Mouse (Mus musculus) small intestine, adult 2 months (tissue): Measurements from ENCODE around the gene Top2a. TPM values are rescaled to one million over a fixed set of nuclear protein-coding genes. Genes with fewer than 3 reads are reported as not detected.
A peak's percentile ranks its signal among the peaks of the same experiment; 100 is the strongest.

ENCODE experiments used
- H3K27ac ChIP-seq: fragments of 200-500 bp; 2 replicates; pipeline ENCODE4 v1.5.1; 2012; ENCODE audit warnings: low read depth, low read length, control low read depth, inconsistent platforms; ENCODE audit not compliant: insufficient read depth
- H3K27me3 ChIP-seq: fragments of 200-500 bp; 2 replicates; pipeline ENCODE4 v1.6.1; 2012; ENCODE audit warnings: mild to moderate bottlenecking, moderate library complexity, low read length, inconsistent platforms; ENCODE audit not compliant: control insufficient read depth, insufficient read depth
- H3K36me3 ChIP-seq: fragments of 200-500 bp; 2 replicates; pipeline ENCODE4 v1.6.1; 2012; ENCODE audit warnings: mild to moderate bottlenecking, low read length, control low read depth, inconsistent platforms; ENCODE audit not compliant: control insufficient read depth, insufficient read depth
- H3K4me1 ChIP-seq: fragments of 200-500 bp; 2 replicates; pipeline ENCODE4 v1.6.1; 2012; ENCODE audit warnings: low read length, inconsistent platforms, mixed read lengths; ENCODE audit not compliant: control insufficient read depth, insufficient read depth, insufficient read length
- H3K4me3 ChIP-seq: fragments of 200-500 bp; 2 replicates; pipeline ENCODE4 v1.5.1; 2012; ENCODE audit warnings: low read depth, mild to moderate bottlenecking, control low read depth, inconsistent platforms, low read length, moderate library complexity
- CTCF ChIP-seq: fragments of 200-500 bp; IDR thresholded peaks from 2 replicates; pipeline ENCODE4 v1.5.1; 2012; ENCODE audit warnings: low read depth, mild to moderate bottlenecking, control low read depth, inconsistent platforms, low read length, moderate library complexity, mixed read lengths; ENCODE audit not compliant: insufficient replicate concordance, insufficient read length; ENCODE audit errors: extremely low read depth
- POLR2A ChIP-seq: fragments of 200-500 bp; IDR thresholded peaks from 2 replicates; pipeline ENCODE4 v1.6.1; 2012; ENCODE audit warnings: low read depth, mild to moderate bottlenecking, control low read depth, inconsistent platforms, low read length, moderate library complexity
- WGBS: fragments of 180-500 bp; shearing (Covaris S2); methylation state at CpG from one replicate; pipeline ENCODE4 v1.1.7; 2018; 5-methylcytosine and 5-hydroxymethylcytosine counted together
- polyA plus RNA-seq: library from polyadenylated mRNA; depleted of rRNA; stranded (reverse); fragments of >200 nt; gene quantifications from 2 replicates; pipeline ENCODE4 v1.2.3, GENCODE M21; 2012

The Top2a gene
- polyA plus RNA-seq, 1 experiment = 5.8 TPM

DNA sequence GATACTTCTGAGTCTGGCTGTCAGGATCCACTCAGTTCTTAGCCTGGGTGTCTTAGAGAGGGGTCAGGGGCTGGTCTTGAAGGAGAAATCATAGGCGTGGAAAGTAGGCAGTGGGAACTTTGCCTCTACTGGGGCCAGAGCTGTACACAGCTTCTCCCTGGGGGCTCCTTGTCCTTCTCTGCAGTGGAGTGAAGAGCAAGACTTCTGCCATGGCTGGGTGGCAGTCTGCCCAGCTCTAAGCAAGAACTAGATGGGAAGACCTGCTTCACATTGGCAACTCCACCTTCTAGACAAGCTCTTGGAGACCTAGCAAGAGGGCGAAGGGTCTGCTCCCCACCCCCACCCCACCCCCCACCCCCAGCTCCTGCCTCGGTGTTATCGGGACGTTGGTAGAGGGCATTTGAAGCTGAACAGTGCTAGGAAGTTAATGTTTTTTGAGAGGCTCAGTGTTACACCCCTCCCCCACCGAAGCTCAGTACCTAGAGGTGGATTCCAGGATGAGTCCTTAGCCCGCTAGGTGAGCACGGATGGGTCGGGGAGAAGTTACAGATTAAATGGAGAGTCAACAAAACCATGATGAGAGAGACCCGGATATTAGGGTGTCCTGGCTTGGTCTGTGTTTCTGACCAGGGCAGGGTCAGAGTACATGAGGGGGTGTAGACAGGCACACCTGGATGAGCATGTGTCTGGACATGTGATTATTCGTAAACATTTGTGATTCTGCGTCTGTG, 21.3 kb upstream of the Top2a start:
- Histone ChIP-seq H3K27ac (no peak overlapping the region), H3K36me3 (no peaks in the 10 kb centered on the region; the same call in 1 of the 2 replicates), H3K27me3 (0 out of 2 replicates have a peak, but pooled peaks cover 3% of the 10 kb centered on the region), H3K4me3 (no peak overlapping the region), H3K4me1 (peaks cover 22% of the 10 kb centered on the region)
- 32% methylated on average over 12 of the region's 12 CpGs for WGBS
- TF ChIP-seq CTCF (no peak), POLR2A (no peak)

DNA sequence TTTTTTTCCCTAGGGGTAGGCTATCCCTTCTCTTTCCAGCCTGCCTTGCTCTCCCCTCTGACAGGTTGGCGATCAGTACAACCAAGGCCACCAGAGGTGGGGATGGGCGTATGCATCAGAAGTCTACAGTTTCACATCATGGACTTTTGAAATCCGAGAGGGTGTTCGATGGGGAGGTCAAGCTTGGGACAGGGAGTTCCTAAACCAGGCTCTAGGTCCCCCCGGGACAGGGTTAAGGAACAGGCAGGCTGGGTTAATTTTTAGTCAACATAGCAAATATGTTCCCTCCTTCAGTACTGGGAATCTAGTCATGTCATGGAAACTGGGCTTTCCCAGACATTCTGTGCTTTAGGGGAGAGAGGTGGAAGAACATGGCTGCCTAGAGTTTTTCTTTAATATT, 20.3 kb upstream of the Top2a start:
- H3K27me3 ChIP-seq = 0 out of 2 replicates have a peak, but pooled peaks cover 3% of the 10 kb centered on the region
- TF ChIP-seq POLR2A (no peak), CTCF (no peak)
- no peak overlapping the region for H3K27ac ChIP-seq
- 49% methylated on average over 5 of the region's 5 CpGs for WGBS
- peaks cover 22% of the 10 kb centered on the region for H3K4me1 ChIP-seq
- no peaks in the 10 kb centered on the region; the same call in 1 of the 2 replicates for H3K36me3 ChIP-seq
- no peak overlapping the region for H3K4me3 ChIP-seq

DNA sequence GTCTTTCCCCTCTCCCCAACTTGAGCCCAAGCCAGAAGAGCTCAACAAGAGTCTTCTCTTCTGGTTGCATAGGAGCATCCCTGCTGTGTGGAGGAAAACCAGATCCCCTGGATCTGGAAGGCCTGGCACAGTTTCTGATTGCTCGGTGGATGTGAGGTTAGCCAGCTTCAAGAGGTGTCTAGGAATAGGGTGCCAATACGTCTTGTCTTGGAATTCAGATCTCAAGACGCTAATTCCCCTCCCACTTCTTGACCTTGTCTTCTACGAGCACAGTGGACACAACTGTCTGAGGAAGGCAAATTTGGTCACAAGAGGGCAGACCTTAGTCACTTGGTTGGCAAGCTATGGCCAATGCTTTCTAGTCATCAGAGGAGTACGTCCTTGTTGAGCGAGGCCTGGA, 19.6 kb upstream of the Top2a start:
- no peaks in the 10 kb centered on the region; the same call in 1 of the 2 replicates for H3K36me3 ChIP-seq
- peaks cover 22% of the 10 kb centered on the region for H3K4me1 ChIP-seq
- H3K27ac ChIP-seq = no peak overlapping the region
- 53% methylated on average over 6 of the region's 6 CpGs for WGBS
- TF ChIP-seq CTCF (no peak), POLR2A (no peak)
- 0 out of 2 replicates have a peak, but pooled peaks cover 3% of the 10 kb centered on the region for H3K27me3 ChIP-seq
- H3K4me3 ChIP-seq = no peak overlapping the region

DNA sequence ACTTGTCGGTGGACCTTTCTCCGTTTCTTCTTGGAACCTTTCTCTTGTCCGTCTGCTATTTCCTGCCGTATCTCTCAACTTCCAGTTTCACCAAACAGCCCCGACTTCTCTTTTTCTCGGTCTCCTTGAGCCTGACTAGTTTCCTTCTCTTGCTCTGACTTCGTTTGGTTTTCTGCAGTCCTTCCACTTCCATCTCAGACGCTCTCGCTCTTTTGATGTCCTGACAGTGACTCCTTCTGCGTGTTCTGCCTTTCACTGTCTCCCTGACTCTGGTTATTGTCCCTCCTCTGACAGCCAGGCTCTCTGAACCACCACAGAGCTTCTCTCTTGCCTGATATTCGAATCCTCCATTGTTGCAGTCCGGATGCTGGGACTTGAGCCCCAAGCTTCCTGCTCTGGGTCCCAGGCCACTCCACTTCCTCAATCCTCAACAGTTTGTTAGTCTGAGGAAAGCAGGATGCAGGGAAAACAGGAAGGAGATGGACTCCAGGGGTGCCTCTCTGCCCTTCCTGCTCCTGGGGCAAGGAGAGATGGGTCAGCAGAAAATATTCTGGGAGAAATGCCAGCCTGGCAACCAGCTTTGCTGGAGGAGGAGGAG, 18.9 kb upstream of the Top2a start:
- no peak for TF ChIP-seq CTCF
- H3K27me3 ChIP-seq = 0 out of 2 replicates have a peak, but pooled peaks cover 3% of the 10 kb centered on the region
- peak overlapping the region; percentile 79 for H3K4me3 ChIP-seq
- peaks cover 22% of the 10 kb centered on the region for H3K4me1 ChIP-seq
- H3K27ac ChIP-seq = peak overlapping the region; percentile 71
- H3K36me3 ChIP-seq = no peaks in the 10 kb centered on the region; the same call in 1 of the 2 replicates
- 11% methylated on average over 12 of the region's 12 CpGs for WGBS

DNA sequence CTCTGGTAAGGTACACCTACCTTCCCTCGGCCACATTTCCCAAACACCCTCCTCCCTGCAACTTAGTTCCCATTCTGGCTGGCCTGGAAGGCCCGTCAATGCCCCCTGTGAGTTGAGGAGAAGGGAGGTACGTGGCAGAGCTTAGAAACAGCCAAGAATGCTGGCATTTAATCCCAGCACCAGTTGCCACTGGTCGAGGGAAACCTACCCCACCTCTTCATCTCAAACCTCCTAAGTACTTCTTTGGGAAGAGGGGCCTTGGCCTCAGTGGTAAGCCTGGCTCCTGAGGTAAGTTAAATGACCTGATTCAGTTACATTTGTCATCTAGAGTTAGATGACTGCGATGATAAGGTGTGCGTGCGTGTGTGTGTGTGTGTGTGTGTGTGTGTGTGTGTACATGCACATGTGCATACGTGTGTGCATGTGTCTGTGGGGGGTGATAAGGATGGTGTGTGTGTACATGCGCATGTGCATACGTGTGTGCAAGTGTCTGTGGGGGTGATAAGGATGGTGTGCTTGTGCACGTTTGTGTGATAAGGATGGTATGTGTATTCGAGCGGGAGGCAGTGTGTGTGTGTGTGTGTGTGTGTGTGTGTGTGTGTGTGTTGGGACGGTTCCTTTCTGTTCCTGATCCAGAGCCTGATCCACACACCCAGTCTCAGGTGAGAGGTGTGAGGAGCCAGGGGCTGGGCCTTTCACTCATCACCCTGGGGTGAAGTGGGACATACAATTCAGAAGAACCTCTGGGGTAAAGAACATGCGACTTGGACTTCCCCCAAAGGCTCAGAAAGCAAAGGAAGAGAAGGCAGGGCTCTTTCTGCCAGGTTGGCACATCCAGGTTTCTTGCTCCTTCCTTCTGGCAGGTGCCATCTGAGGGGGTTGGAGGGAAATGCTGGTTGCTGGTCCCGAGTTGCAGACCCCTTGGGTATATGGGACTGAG, 18.1 kb upstream of the Top2a start:
- WGBS = 14% methylated on average over 16 of the region's 16 CpGs
- Histone ChIP-seq H3K27me3 (0 out of 2 replicates have a peak, but pooled peaks cover 3% of the 10 kb centered on the region), H3K4me1 (peaks cover 22% of the 10 kb centered on the region), H3K27ac (peak overlapping the region; percentile 71), H3K36me3 (no peaks in the 10 kb centered on the region), H3K4me3 (peak overlapping the region; percentile 79)
- no peak for TF ChIP-seq POLR2A
- TF ChIP-seq CTCF = no peak

DNA sequence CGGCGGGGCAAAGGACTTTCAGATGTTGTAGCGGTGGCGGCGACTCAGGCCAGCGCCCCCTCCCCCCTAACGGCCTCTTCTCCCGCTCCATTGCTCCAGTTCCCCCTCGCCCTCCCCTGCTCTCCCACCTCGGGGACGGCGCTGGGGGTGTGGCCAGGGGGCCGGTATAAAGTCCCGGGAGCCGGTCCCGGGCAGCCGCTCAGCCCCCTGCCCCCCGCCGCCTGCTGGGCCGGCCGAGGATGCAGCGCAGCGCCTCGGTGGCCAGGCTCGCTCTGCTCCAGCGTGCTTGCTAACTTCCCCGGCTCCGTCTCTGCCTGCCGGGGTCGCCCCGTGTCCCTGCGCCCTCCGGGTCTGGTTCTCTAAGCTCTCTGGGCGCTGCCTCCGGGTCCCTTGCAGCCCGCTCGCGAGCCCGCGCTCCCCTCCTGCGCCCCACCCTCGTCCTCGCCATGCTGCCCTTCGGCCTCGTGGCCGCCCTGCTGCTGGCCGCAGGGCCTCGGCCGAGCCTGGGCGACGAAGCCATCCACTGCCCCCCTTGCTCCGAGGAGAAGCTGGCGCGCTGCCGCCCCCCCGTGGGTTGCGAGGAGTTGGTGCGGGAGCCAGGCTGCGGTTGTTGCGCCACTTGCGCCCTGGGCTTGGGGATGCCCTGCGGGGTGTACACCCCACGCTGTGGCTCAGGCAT, 17.2 kb upstream of the Top2a start, which contains the start of gene Igfbp4:
Gene Igfbp4 (plus strand): TSS at position 194 of the 679 bp plus-strand sequence.
- Histone ChIP-seq H3K36me3 (no peaks in the 10 kb centered on the region), H3K27ac (peak within 1 kb of the TSS; percentile 71), H3K27me3 (0 out of 2 replicates have a peak, but pooled peaks cover 3% of the 10 kb centered on the region), H3K4me3 (peak within 1 kb of the TSS; percentile 79), H3K4me1 (peaks cover 22% of the 10 kb centered on the region)
- WGBS = under 1% methylated on average over 62 of the region's 63 CpGs
- TF ChIP-seq CTCF (no peak), POLR2A (no peak)
